Comparison of ENCODE assay signal across 14 mouse cellular contexts in the genomic region with DNA sequence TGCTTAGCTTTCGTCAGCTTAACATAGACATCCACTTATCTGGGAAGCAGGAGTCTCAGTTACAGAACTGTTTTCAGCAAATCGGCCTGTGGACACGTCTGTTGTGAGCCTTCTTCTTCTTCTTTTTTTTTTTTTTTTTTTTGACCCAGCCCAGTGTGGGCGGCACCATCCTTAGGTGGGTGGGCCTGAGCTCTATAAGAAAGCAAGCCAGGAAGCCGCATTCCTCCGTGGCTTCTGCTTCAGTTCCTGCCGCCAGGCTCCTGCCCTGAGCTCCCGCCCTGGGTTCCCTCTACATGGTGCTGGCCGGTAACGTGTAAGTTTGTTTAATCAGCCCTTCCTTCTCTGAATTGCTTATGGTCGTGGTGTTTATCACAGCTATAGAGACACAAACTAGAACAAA. TPM values are rescaled to one million over a fixed set of nuclear protein-coding genes. Genes with fewer than 3 reads are reported as not detected.
A peak's percentile ranks its signal among the peaks of the same experiment; 100 is the strongest.
DNase-seq lines count a peak whose midpoint lies in the region; ATAC-seq and TF ChIP-seq lines count a peak whose summit lies in the region.
"Had no signal": no experiment of that assay in that cellular context is flagged by ENCODE, and none has a peak within 500 bp of the region (broad histone marks: within the 10 kb centered on the region; RNA-seq: fewer than 3 reads in every experiment).

No protein-coding gene starts in this region.

- intact Hi-C loops in heart, postnatal 25 days (cut with DNase I): no loop called here

- H3K4me2 ChIP-seq in liver, embryonic 15.5 days: no peak overlapping the region
- H3K4me2 ChIP-seq: heart, embryonic 15.5 days; midbrain, embryonic 12.5 days had no signal

- 21% methylated on average over 11 of the region's 11 CpGs for WGBS in liver, embryonic 15.5 days (ENCODE audit: insufficient replicate concordance)

- peaks cover 6% of the 10 kb centered on the region for H3K4me1 ChIP-seq in ES-Bruce4 (ENCODE audit: control insufficient read depth, insufficient read depth, low read length)
- peaks cover 31% of the 10 kb centered on the region for H3K4me1 ChIP-seq in liver, embryonic 15.5 days (replicated peaks)

- DNase-seq in 3T3-L1 (ENCODE audit: low read depth, low spot score): peak; percentile 53
- DNase-seq in c-Kit-positive CD71-positive TER-119-negative erythroid progenitor cells, embryonic 14.5 days (ENCODE audit: low read depth): peak; percentile 42
- DNase-seq in urinary bladder, postnatal 36 days (ENCODE audit: low spot score in 2 of 2): no peak
- DNase-seq in heart, postnatal 25 days (ENCODE audit: low spot score): no peak
- no peak for DNase-seq in frontal cortex, postnatal 36 days (ENCODE audit: low spot score in 2 of 2)
- DNase-seq in lung, adult 18-20 months: no peak
- DNase-seq: gastrocnemius, postnatal 14 days; kidney, postnatal 4 days; lung, adult 2 months had no signal

- TF ChIP-seq CTCF in ES-Bruce4 (IDR thresholded peaks at IDR 0.05; ENCODE audit: low read depth, low read length): no peak

- H3K36me3 ChIP-seq in ES-Bruce4 (ENCODE audit: control insufficient read depth, insufficient read depth, low read length, poor library complexity, severe bottlenecking): no peaks in the 10 kb centered on the region
- H3K36me3 ChIP-seq in liver, embryonic 15.5 days (replicated peaks): no peaks in the 10 kb centered on the region
- H3K36me3 ChIP-seq: heart, embryonic 15.5 days; midbrain, embryonic 12.5 days had no signal

- TF ChIP-seq EP300 in ES-Bruce4 (IDR thresholded peaks at IDR 0.05; ENCODE audit: insufficient read depth, low read depth, low read length): no peak

- ATAC-seq in liver, embryonic 15.5 days (ENCODE audit: insufficient read depth): peak; percentile 51; the same call in 1 of the 2 replicates
- ATAC-seq: Patski had no signal

- peak; percentile 21 for TF ChIP-seq POLR2A in ES-Bruce4 (IDR thresholded peaks at IDR 0.05; ENCODE audit: insufficient read depth, low read length)

- no peaks in the 10 kb centered on the region for H3K27me3 ChIP-seq in ES-Bruce4 (ENCODE audit: control insufficient read depth, insufficient read depth, low read length, poor library complexity, severe bottlenecking)
- no peaks in the 10 kb centered on the region for H3K27me3 ChIP-seq in liver, embryonic 15.5 days
- H3K27me3 ChIP-seq: heart, embryonic 15.5 days; midbrain, embryonic 12.5 days; Patski had no signal

- no peak overlapping the region for H3K9ac ChIP-seq in ES-Bruce4 (ENCODE audit: low read depth, poor library complexity, severe bottlenecking)
- no peak overlapping the region for H3K9ac ChIP-seq in liver, embryonic 15.5 days
- H3K9ac ChIP-seq: heart, embryonic 15.5 days; midbrain, embryonic 12.5 days had no signal

- no peaks in the 10 kb centered on the region for H3K9me3 ChIP-seq in ES-Bruce4 (replicated peaks; ENCODE audit: control insufficient read depth, insufficient read depth, low read length, poor library complexity, severe bottlenecking)
- H3K9me3 ChIP-seq in liver, embryonic 15.5 days (replicated peaks): no peaks in the 10 kb centered on the region
- H3K9me3 ChIP-seq: heart, embryonic 15.5 days; midbrain, embryonic 12.5 days had no signal

- H3K27ac ChIP-seq in ES-Bruce4 (ENCODE audit: insufficient read depth, low read length): no peak overlapping the region
- H3K27ac ChIP-seq in liver, embryonic 15.5 days (replicated peaks): no peak overlapping the region
- H3K27ac ChIP-seq: midbrain, embryonic 12.5 days had no signal

- H3K4me3 ChIP-seq in ES-Bruce4 (ENCODE audit: low read depth, low read length): no peak overlapping the region
- no peak overlapping the region for H3K4me3 ChIP-seq in liver, embryonic 15.5 days (replicated peaks)
- H3K4me3 ChIP-seq: heart, embryonic 15.5 days; midbrain, embryonic 12.5 days had no signal

RNA-seq across cellular contexts. Expression of a gene that starts 30.8 kb away (rescaled TPM):
- polyA plus RNA-seq in ES-Bruce4 (2011; ENCODE audit: insufficient read depth, insufficient read length, low read depth, missing spikeins): 61.8 and 65.4 TPM in 2 replicates
- polyA plus RNA-seq in liver, embryonic 15.5 days (2015; fragmentation: Nextera tagmentation; extraction: Ambion mirVana): 15.1 and 15.3 TPM in 2 replicates
- total RNA-seq in heart, postnatal 25 days (2021): 100 to 1,000 TPM; 234 to 252 TPM

Comparison
In these comparisons a context has a peak if more than half of its experiments do, and no peak if none do; other contexts are left out.
1. DNase-seq: peak in 3T3-L1 (single experiment) and c-Kit-positive CD71-positive TER-119-negative erythroid progenitor cells, embryonic 14.5 days (single experiment); none in urinary bladder, postnatal 36 days (0 of 2), heart, postnatal 25 days (single experiment), frontal cortex, postnatal 36 days (0 of 2) and lung, adult 18-20 months (0 of 2).